Mouse (Mus musculus) brain, adult 10 weeks (tissue): ENCODE data around the gene Acox2. TPM values are rescaled to one million over a fixed set of nuclear protein-coding genes. Genes with fewer than 3 reads are reported as not detected.

Experiments used
- polyA plus RNA-seq: library from polyadenylated mRNA; stranded (reverse); fragments of 350-450 nt; fragmentation: Illumina TruSeq; extraction: RNeasy Lipid Tissue Mini Kit (QIAGEN cat#74804); gene quantifications from one replicate; pipeline ENCODE4 v1.2.3, GENCODE M21; 2015; ENCODE audit warnings: low read depth, low replicate concordance

Gene Acox2
- polyA plus RNA-seq: 0.15 TPM

DNA sequence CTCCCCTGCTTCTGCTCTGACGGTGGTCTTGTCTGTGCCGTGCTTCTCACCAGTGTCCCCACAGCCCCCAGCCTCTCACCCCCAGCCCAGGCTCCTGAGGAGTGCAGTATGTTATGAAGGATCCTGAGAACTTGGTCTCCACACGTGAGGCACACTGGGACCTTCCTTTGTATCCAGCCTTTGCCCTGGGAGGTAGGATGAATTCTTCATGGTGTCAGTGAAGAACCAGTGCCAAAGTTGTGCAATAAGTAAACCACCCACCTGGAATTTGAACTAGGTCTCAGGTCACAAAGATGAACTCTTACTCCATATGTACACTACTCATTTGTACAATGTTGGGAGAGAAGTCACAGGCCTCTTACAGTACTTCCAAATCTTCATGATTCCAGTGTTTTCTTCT is at the start of gene Acox2:
Gene Acox2, minus strand, starts transcription at position 188 of the 400 bp plus-strand sequence.

GRCm38 (mm10) chr14:8213803-8214224 is 45.3 kb downstream of the Acox2 start, which contains the start of gene Kctd6:
Kctd6 (plus strand) TSS chr14:8214140.

Other genes with a start within 250 kb of the Acox2 start
- gene Rpp14, start 179.0 kb downstream of the Acox2 start, polyA plus RNA-seq: 46.3 TPM
- gene Pxk, start 161.1 kb downstream of the Acox2 start, polyA plus RNA-seq: 31.4 TPM
- gene Pdhb, start 86.3 kb downstream of the Acox2 start, polyA plus RNA-seq: 222 TPM
- 41.3 TPM for gene Kctd6, start 45.2 kb downstream of the Acox2 start, polyA plus RNA-seq
- gene Fam107a, start 58.7 kb upstream of the Acox2 start, polyA plus RNA-seq: 410 TPM
- gene Oit1, start 119.4 kb upstream of the Acox2 start, polyA plus RNA-seq: not detected